Mouse (Mus musculus) cerebellum, adult (tissue): ENCODE measurements around the gene Foxr2.

ENCODE experiments used
- ATAC-seq: cut with Nextera tagmentation; 2 replicates; pipeline ENCODE4 v1.9.2; 2017; ENCODE audit warnings: mild to moderate bottlenecking, moderate library complexity, mixed read lengths; ENCODE audit not compliant: insufficient number of reproducible peaks, low FRiP score, low TSS enrichment

Foxr2 gene

GRCm38 (mm10) chrX:153118486-153118885 lies at the start of gene Foxr2:
Gene Foxr2 (plus strand): TSS chrX:153118786.
- ATAC-seq = no peak

GRCm38 (mm10) chrX:153119013-153119412 lies 427 bp downstream of the Foxr2 start:
- ATAC-seq = no peak

- peak; percentile 99 for ATAC-seq
Observed at GRCm38 (mm10) chrX:153139734-153140515, 21.3 kb downstream of the Foxr2 start, which contains the start of gene Rragb. Gene Rragb (plus strand): TSS chrX:153139981.

GRCm38 (mm10) chrX:153142656-153143055 lies 24.1 kb downstream of the Foxr2 start:
- ATAC-seq = no peak

GRCm38 (mm10) chrX:153151766-153152165 lies 33.2 kb downstream of the Foxr2 start:
- ATAC-seq = no peak

GRCm38 (mm10) chrX:153155322-153155721 lies 36.7 kb downstream of the Foxr2 start:
- ATAC-seq = no peak

- no peak for ATAC-seq
Observed at GRCm38 (mm10) chrX:153174786-153175185, 56.2 kb downstream of the Foxr2 start.

GRCm38 (mm10) chrX:153182221-153182620 lies 63.6 kb downstream of the Foxr2 start:
- no peak for ATAC-seq
